Mouse (Mus musculus): ENCODE data around the gene Naa80.

GRCm38 (mm10) chr9:107599433-107599832, 20.7 kb downstream of the Naa80 start:
- no peak for TF ChIP-seq CTCF (IDR thresholded peaks at IDR 0.05; ENCODE audit: extremely low read depth, insufficient read length, insufficient replicate concordance, low read depth, low read length)
- no peak for TF ChIP-seq POLR2A (IDR thresholded peaks at IDR 0.05; ENCODE audit: low read depth, low read length)

All from small intestine, adult 2 months (tissue).